Mouse (Mus musculus): Measurements from ENCODE around the gene Unk.
"Not testable (repeated sequence)": the region's sequence is repeated elsewhere in the genome, so short reads cannot be mapped to it uniquely, and the experiment has no call there.

Unk gene

DNA sequence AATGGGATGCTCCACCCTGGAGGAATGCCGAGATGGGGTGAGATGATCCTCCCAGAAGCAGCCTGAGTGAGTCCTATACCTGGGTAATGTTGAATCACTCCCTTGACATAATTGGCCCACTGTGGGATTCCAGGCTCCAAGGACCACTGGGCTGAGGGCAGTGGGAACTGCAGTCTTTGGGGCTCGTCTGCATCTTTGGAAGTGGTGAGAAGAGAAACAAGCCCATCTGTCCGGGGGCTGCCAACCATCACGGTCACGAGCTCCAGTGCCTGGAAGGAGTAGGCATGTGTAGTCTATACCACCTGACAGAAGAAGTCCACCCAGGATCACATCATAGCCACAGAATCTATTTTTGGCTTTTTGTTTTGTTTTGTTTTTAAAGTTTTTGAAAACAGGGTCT is 19.2 kb upstream of the Unk start:
- no peak for DNase-seq (ENCODE audit: low spot score)

DNA sequence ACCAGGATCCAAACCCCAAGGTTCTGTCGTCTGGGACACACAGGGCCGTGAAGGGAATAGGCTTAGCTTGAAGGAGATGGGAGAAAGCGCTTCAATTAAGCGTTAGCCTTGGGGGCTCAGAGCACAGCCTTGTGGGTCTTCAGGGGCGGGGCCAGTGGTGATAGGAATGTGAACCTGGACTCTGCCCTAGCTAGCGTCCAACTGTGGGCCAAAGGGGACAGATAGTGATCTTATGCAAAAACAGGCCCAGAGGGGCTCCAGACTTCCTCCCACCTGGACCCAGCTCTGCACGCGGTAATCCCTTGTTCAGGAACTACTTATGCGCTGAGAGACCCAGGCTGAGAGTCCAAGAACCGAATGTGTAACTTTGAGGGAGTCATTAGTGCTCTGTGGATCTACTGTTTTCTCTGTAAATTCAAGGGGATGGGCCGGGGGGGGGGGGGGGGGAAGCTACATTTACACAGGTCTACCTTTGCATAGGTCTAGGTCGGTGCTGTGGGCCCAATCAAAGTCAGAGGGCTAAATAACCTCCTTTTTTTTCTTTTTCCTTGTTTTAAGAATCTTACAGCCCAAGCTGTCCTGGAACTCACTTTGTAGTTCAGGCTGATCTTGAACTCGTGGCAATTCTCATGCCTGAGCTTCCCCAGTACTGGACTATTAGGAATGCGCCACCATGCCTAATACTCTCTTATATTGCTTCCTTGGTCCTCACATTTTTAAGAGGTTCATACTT is 18.4 kb upstream of the Unk start:
- no peak for DNase-seq (ENCODE audit: low spot score)

DNA sequence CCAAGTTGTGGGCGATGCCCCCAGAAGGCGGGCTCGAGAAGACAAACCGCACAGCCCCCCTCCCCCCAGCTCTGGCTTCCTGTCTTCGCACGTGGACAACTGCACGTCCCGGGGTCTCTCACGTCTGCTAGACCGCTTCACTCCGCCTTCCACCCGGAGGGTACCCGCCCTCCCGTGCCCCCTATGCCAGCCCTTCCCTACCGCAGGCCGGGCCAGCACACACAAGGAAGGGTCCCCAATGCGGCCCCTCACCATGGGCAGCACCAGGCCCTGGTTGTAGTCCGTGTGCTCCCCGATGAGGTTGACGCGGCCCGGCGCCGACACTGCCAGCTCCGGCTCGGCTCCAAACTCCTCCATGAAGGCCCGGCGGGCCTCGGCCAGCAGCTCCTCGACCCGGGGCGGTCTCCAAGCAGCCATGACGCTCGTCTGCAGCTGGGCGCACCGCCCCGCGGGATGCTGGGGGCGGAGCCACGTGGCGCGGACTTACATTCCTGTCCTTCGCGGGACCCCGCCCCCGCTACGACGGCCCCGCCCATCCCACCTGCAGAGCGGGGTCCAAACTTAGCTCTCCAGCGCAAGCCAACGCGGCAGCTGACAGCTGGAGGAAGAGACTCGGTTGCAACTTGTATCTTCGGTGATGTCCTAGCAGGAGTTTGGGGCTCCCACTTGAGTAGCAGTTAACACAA is 17.7 kb upstream of the Unk start, which contains the start of gene Galk1:
Gene Galk1 (minus strand): TSS at position 458 of the 686 bp plus-strand sequence.
- DNase-seq (ENCODE audit: low spot score): peak; percentile 63

DNA sequence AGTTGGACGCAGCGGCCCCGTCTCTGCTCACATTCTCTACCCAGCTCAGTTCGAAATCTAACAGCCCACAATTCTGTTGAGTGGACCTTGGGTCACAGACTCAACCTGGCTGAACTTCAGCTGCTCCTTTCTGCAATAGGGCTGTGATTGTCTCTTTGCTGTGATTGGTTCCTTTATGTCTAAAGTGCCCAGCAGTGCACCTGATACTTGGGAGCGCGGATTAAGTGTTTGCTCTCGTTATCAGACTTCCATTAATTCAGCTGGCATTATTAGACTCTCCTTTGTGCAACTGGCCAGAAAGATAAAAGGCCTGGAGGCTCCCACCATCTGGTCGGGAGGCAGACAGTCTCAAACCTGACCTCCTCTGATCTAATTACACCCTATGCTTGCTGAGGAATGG is 15.3 kb upstream of the Unk start:
- no peak for DNase-seq (ENCODE audit: low spot score)

DNA sequence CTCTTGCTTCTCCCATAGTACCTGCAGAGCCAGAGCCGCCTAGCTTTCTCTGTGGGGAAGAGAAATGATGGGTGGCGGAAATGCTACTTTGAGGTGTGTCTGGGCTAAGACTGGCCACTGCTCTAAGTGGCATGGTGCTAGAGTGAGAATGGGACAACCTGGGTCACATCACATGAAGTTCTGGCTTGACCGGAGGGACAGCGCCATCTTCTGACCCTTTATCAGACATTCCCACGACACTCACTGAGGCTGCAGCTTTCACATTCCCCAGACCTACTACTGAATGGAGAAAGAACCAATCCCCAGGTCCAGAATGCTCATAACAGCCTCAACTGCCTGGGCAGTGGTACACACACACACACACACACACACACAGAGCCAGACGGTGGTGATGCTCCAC is 12.0 kb upstream of the Unk start:
- no peak for DNase-seq (ENCODE audit: low spot score)

DNA sequence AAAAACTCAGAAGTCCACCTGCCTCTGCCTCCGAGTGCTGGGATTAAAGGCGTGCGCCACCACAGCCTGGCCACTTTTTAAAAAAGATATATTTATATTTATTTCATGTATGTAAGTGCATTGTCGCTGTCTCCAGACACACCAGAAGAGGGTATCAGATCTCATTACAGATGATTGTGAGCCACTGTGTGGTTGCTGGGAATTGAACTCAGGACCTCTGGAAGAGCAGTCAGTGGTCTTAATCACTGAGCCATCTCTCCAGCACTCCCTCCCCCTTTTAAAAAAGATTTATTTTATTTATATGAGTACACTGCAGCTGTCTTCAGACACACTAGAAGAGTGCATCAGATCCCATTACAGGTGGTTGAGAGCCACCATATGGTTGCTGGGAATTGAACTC is 11.3 kb upstream of the Unk start:
- DNase-seq (ENCODE audit: low spot score): not testable (repeated sequence)

GRCm38 (mm10) chr11:116019360-116019791 is 10.7 kb upstream of the Unk start:
- no peak for DNase-seq (ENCODE audit: low spot score)

DNA sequence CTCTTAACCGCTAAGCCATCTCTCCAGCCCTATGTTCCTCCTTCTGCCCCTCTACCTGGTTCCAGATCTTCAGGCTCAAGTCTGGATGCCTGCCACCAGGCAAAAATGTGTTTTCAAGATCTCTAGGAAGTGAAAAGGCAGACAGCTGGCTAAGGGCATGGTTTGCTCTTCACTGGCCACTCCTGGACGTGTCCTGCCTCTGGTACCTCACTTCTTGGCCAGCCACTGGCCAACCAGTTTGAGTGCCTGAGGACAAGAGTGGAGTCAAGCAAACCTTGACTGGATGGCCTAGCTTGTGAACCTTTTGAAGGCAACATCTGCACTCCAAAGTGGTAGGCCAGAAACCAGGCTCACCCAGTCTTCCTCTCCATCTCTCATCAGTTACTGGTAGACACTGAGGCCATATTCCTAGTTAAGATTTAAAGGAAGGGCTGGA is 10.1 kb upstream of the Unk start:
- no peak for DNase-seq (ENCODE audit: low spot score)

DNA sequence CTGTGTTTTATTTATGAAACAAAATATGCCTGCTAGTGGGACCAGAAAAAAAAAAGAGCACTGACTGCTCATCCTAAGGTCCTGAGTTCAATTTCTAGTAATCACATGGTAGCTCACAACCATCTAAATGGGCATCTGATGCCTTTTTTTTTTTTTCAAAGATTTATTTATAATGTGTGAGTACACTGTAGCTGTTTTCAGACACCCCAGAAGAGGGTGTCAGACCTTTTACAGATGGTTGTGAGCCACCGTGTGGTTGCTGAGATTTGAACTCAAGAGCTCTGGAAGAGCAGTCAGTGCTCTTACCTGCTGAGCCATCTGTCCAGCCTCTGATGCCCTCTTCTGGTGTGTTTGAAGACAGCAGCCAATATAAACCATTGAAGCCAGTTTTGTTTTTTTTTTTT is 9.6 kb upstream of the Unk start:
- DNase-seq (ENCODE audit: low spot score): no peak

DNA sequence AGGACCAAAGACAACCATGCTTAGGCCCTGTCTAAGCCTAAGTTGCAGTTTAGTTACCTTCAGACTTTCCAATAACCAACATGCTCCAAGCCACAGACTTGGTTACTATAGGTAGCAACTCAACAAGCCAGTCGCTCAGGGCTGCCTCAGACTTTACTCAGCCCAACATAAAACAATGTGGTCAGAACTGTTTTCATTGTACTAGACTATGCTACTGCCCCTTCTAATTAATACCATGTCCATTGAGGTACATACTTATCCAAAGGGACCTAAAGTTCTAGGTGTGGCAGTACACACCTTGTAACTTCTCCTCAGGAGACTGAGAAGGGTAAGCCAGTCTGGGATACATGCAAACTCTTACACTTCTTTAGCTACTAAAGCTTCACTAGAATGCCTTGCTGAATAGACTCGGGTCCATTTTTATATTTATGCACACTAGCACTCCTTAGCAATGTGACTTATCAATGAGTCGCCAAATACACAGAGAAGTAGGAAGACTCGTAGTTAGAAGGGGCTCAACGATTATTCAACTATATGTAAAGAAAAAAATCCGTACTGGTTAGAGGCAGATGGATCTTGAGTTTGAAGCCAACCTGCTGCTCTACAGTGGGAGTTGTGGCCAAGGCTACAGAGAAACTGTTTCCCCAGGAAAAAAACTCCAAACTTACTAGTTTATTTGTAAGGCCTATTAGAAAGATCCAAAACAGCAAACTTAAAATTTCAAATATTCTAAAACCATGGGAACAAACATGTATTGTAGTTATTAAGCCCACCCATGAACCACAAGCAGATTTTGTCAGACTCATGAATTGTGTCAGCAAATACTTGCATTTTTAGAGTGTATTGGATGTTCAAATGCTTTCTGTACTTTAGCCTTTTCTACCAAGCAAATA is 8.5 kb upstream of the Unk start:
- DNase-seq (ENCODE audit: low spot score): no peak

GRCm38 (mm10) chr11:116022256-116022780 is 7.8 kb upstream of the Unk start:
- DNase-seq (ENCODE audit: low spot score): no peak

- DNase-seq (ENCODE audit: low spot score): not testable (repeated sequence)
Measured at GRCm38 (mm10) chr11:116023074-116023770, 6.9 kb upstream of the Unk start.

DNA sequence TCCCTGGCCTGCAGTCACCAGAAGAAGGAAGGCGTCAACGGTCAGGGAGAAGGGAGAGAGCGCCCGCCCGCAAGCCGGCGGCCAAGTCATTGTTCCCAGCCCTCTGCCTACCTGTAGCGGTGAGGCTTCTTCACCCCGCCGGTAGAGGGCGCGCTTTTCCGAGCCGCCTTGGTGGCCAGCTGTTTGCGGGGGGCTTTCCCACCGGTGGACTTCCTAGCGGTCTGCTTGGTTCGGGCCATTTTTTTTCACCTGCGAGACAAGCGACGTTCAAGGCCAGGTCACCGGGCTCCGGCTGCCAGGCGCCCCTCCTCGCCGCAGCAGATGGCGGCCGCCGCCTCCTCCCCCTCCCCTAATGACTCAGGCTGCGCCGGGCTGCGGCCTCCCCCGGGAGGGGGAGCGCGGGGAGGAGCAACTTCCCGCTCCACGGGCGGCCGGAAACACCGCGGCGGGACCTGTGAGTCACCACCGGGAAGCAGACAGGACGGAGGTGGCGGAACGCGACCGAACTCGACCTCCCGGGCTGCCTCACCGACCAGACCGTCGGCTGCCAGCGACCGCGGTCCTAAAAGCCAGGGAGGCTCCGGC is 6.3 kb upstream of the Unk start:
- DNase-seq (ENCODE audit: low spot score): no peak

DNA sequence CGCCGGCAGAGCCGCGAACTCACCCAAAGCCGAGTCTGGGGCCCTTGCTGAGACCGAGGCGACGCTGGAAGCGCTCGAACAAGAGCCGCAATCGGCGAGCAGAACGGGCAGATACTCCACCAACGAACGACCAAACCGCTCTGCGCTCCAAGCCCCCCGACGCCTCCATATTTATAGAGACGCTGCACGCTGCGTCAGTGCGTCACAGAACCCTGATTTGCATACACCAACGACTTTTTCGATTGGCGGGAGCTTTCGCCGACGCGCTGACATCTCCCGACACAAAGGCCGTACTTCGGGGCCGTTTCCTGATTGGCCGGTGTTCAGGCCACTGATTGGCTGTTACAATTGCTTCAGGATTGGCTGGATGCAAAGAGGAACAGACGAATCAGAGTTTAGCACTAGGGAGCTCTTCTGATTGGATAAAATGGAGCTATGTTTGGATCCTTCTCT is 5.7 kb upstream of the Unk start:
- peak; percentile 95 for DNase-seq (ENCODE audit: low spot score)

GRCm38 (mm10) chr11:116025056-116025845 is 4.9 kb upstream of the Unk start:
- no peak for DNase-seq (ENCODE audit: low spot score)

DNA sequence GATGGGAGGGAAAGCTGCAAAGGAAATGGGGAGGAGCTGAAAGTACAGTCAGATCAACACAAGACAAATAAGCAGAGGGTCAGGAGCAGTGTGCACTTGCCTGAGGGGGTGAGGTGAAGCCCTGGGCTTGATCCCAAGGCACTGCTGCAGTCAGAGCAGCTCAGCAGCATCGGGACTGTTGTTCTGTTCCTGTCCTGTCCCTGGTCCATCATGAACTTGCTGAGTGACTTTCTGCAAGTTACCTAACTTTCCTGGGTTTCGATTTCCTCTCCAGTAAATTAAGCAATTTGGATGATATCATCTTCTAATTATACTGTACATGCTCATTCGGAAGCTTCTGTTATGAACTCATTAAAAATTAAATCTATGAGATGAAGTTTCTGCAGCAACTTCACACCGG is 2.4 kb upstream of the Unk start, which contains the start of gene H3f3b:
Gene H3f3b (minus strand): TSS at position 207 of the 400 bp plus-strand sequence.
- DNase-seq (ENCODE audit: low spot score): no peak

- DNase-seq (ENCODE audit: low spot score): no peak
Measured at GRCm38 (mm10) chr11:116028177-116028865, 1.8 kb upstream of the Unk start.

- no peak for DNase-seq (ENCODE audit: low spot score)
Measured at GRCm38 (mm10) chr11:116029086-116029865, 846 bp upstream of the Unk start.

Data from ovary, postnatal 10 days (tissue).